Mouse (Mus musculus): ENCODE measurements around the gene Zfp667. TPM values are rescaled to one million over a fixed set of nuclear protein-coding genes. Genes with fewer than 3 reads are reported as not detected.

Gene Zfp667
- total and polyA plus RNA-seq, 3 experiments = 0.51 to 0.87 (median 0.58) TPM

Other genes with a start within 250 kb of the Zfp667 start
- 0.42 and 0.63 TPM in 2 replicates for gene Nlrp4c, start 241.4 kb upstream of the Zfp667 start, total RNA-seq (2012; rRNA removed)
- 0.08 and 0.16 TPM in 2 replicates for gene Nlrp4c, start 241.4 kb upstream of the Zfp667 start, total RNA-seq (2014; rRNA removed)
- 0.20 and 0.26 TPM in 2 replicates for gene Nlrp4c, start 241.4 kb upstream of the Zfp667 start, polyA plus RNA-seq (2012; ENCODE audit: insufficient read length, low read depth)
- gene Zfp787, start 130.6 kb upstream of the Zfp667 start, total RNA-seq (2012; rRNA removed) = 24.8 and 28.3 TPM in 2 replicates
- gene Zfp787, start 130.6 kb upstream of the Zfp667 start, total RNA-seq (2014; rRNA removed) = 17.5 and 22.1 TPM in 2 replicates
- 19.0 and 19.3 TPM in 2 replicates for gene Zfp787, start 130.6 kb upstream of the Zfp667 start, polyA plus RNA-seq (2012; ENCODE audit: insufficient read length, low read depth)
- 18.1 and 18.2 TPM in 2 replicates for gene Zfp444, start 114.4 kb upstream of the Zfp667 start, total RNA-seq (2012; rRNA removed)
- gene Zfp444, start 114.4 kb upstream of the Zfp667 start, total RNA-seq (2014; rRNA removed) = 13.4 and 16.0 TPM in 2 replicates
- gene Zfp444, start 114.4 kb upstream of the Zfp667 start, polyA plus RNA-seq (2012; ENCODE audit: insufficient read length, low read depth) = 22.0 and 23.3 TPM in 2 replicates
- gene Galp, start 89.5 kb upstream of the Zfp667 start, total RNA-seq (2012; rRNA removed) = not detected in 2 replicates
- not detected in 2 replicates for gene Galp, start 89.5 kb upstream of the Zfp667 start, total RNA-seq (2014; rRNA removed)
- not detected in 2 replicates for gene Galp, start 89.5 kb upstream of the Zfp667 start, polyA plus RNA-seq (2012; ENCODE audit: insufficient read length, low read depth)
- not detected in 2 replicates for gene Zscan5b, start 64.3 kb upstream of the Zfp667 start, total RNA-seq (2012; rRNA removed)
- not detected in 2 replicates for gene Zscan5b, start 64.3 kb upstream of the Zfp667 start, total RNA-seq (2014; rRNA removed)
- gene Zscan5b, start 64.3 kb upstream of the Zfp667 start, polyA plus RNA-seq (2012; ENCODE audit: insufficient read length, low read depth) = not detected in 2 replicates
- gene Epp13, start 33.9 kb upstream of the Zfp667 start, total RNA-seq (2012; rRNA removed) = not detected in 2 replicates
- not detected in 2 replicates for gene Epp13, start 33.9 kb upstream of the Zfp667 start, total RNA-seq (2014; rRNA removed)
- gene Epp13, start 33.9 kb upstream of the Zfp667 start, polyA plus RNA-seq (2012; ENCODE audit: insufficient read length, low read depth) = not detected in 2 replicates
- not detected in 2 replicates for gene Zfp583, start 44.7 kb downstream of the Zfp667 start, total RNA-seq (2012; rRNA removed)
- gene Zfp583, start 44.7 kb downstream of the Zfp667 start, total RNA-seq (2014; rRNA removed) = not detected in 2 replicates
- not detected in 2 replicates for gene Zfp583, start 44.7 kb downstream of the Zfp667 start, polyA plus RNA-seq (2012; ENCODE audit: insufficient read length, low read depth)
- not detected in 2 replicates for gene Gm3854, start 57.2 kb downstream of the Zfp667 start, total RNA-seq (2012; rRNA removed)
- gene Gm3854, start 57.2 kb downstream of the Zfp667 start, total RNA-seq (2014; rRNA removed) = not detected in 2 replicates
- not detected in 2 replicates for gene Gm3854, start 57.2 kb downstream of the Zfp667 start, polyA plus RNA-seq (2012; ENCODE audit: insufficient read length, low read depth)
- not detected in 2 replicates for gene Zfp78, start 76.7 kb downstream of the Zfp667 start, total RNA-seq (2012; rRNA removed)
- gene Zfp78, start 76.7 kb downstream of the Zfp667 start, total RNA-seq (2014; rRNA removed) = not detected in 2 replicates
- not detected in 2 replicates for gene Zfp78, start 76.7 kb downstream of the Zfp667 start, polyA plus RNA-seq (2012; ENCODE audit: insufficient read length, low read depth)
- gene Zfp28, start 96.7 kb downstream of the Zfp667 start, total RNA-seq (2012; rRNA removed) = 0.88 and 1.1 TPM in 2 replicates
- gene Zfp28, start 96.7 kb downstream of the Zfp667 start, total RNA-seq (2014; rRNA removed) = 0.82 and 2.5 TPM in 2 replicates
- gene Zfp28, start 96.7 kb downstream of the Zfp667 start, polyA plus RNA-seq (2012; ENCODE audit: insufficient read length, low read depth) = 1.2 TPM in 2 replicates
- gene Smim17, start 112.1 kb downstream of the Zfp667 start, total RNA-seq (2012; rRNA removed) = not detected in 2 replicates
- not detected in 2 replicates for gene Smim17, start 112.1 kb downstream of the Zfp667 start, total RNA-seq (2014; rRNA removed)
- not detected in 2 replicates for gene Smim17, start 112.1 kb downstream of the Zfp667 start, polyA plus RNA-seq (2012; ENCODE audit: insufficient read length, low read depth)
- not detected in 2 replicates for gene Gm20715, start 123.7 kb downstream of the Zfp667 start, total RNA-seq (2012; rRNA removed)
- not detected in 2 replicates for gene Gm20715, start 123.7 kb downstream of the Zfp667 start, total RNA-seq (2014; rRNA removed)
- gene Gm20715, start 123.7 kb downstream of the Zfp667 start, polyA plus RNA-seq (2012; ENCODE audit: insufficient read length, low read depth) = not detected in 2 replicates
- not detected in 2 replicates for gene Olfr1344, start 152.1 kb downstream of the Zfp667 start, total RNA-seq (2012; rRNA removed)
- not detected in 2 replicates for gene Olfr1344, start 152.1 kb downstream of the Zfp667 start, total RNA-seq (2014; rRNA removed)
- not detected in 2 replicates for gene Olfr1344, start 152.1 kb downstream of the Zfp667 start, polyA plus RNA-seq (2012; ENCODE audit: insufficient read length, low read depth)
- gene Olfr1336, start 169.6 kb downstream of the Zfp667 start, total RNA-seq (2012; rRNA removed) = not detected in 2 replicates
- not detected in 2 replicates for gene Olfr1336, start 169.6 kb downstream of the Zfp667 start, total RNA-seq (2014; rRNA removed)
- gene Olfr1336, start 169.6 kb downstream of the Zfp667 start, polyA plus RNA-seq (2012; ENCODE audit: insufficient read length, low read depth) = not detected in 2 replicates
- gene Olfr1346, start 180.5 kb downstream of the Zfp667 start, total RNA-seq (2012; rRNA removed) = not detected in 2 replicates
- not detected in 2 replicates for gene Olfr1346, start 180.5 kb downstream of the Zfp667 start, total RNA-seq (2014; rRNA removed)
- gene Olfr1346, start 180.5 kb downstream of the Zfp667 start, polyA plus RNA-seq (2012; ENCODE audit: insufficient read length, low read depth) = not detected in 2 replicates
- gene Olfr5, start 200.4 kb downstream of the Zfp667 start, total RNA-seq (2012; rRNA removed) = not detected in 2 replicates
- not detected in 2 replicates for gene Olfr5, start 200.4 kb downstream of the Zfp667 start, total RNA-seq (2014; rRNA removed)
- not detected in 2 replicates for gene Olfr5, start 200.4 kb downstream of the Zfp667 start, polyA plus RNA-seq (2012; ENCODE audit: insufficient read length, low read depth)
- not detected in 2 replicates for gene Olfr1347, start 213.2 kb downstream of the Zfp667 start, total RNA-seq (2012; rRNA removed)
- gene Olfr1347, start 213.2 kb downstream of the Zfp667 start, total RNA-seq (2014; rRNA removed) = not detected in 2 replicates
- gene Olfr1347, start 213.2 kb downstream of the Zfp667 start, polyA plus RNA-seq (2012; ENCODE audit: insufficient read length, low read depth) = not detected in 2 replicates
- gene Olfr1348, start 222.2 kb downstream of the Zfp667 start, total RNA-seq (2012; rRNA removed) = not detected in 2 replicates
- gene Olfr1348, start 222.2 kb downstream of the Zfp667 start, total RNA-seq (2014; rRNA removed) = not detected in 2 replicates
- not detected in 2 replicates for gene Olfr1348, start 222.2 kb downstream of the Zfp667 start, polyA plus RNA-seq (2012; ENCODE audit: insufficient read length, low read depth)
- not detected in 2 replicates for gene Olfr1349, start 236.4 kb downstream of the Zfp667 start, total RNA-seq (2012; rRNA removed)
- not detected in 2 replicates for gene Olfr1349, start 236.4 kb downstream of the Zfp667 start, total RNA-seq (2014; rRNA removed)
- gene Olfr1349, start 236.4 kb downstream of the Zfp667 start, polyA plus RNA-seq (2012; ENCODE audit: insufficient read length, low read depth) = not detected in 2 replicates